Mouse (Mus musculus): ENCODE results near the gene Stpg3.

The Stpg3 gene

DNA sequence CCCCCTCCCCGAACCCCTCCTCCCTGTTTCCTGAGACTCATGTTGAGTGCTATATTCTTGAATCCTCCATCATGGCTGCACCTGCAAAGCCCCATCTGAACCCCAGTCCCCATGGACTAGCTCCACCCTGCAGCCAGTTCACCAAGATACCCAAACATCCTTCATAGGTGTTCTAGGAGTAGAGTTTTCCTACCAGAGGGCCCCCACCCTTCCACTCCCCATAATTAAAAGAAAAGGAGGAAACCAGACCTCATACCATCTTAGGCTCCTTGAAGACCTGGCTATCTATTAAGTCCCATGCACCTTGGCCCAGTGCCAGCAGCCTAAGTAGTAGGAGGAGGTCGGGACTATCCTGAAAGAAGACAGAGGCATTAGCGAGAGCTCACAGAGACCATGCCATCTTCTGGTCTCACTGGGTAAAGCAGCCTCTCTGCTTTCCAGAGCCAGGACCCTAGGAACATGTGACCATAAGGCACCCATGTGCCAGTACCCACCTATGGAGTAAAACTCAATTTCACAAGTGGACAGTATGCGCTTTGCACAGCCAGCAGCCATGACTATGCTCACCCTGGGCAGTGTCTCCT is 10.7 kb downstream of the Stpg3 start:
- DNase-seq = no peak

DNA sequence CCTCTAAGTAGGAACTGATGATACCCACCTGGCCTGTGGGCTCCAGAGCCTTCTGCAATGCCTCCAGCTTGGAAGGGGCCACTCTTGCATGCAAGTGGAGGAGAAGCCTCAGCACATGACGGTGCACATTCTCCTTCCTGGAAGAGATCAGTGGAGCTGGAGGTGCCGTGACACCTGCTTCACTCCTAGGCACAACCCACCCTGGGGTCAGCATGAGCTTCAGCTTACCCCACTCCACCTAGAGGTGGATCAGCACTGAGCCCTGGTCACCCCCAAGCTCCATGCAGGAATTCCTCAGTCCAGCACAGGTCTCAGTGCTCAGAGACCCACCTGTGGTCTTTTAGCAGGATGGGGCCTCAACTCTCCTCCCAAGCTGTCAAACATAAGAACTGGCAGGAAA is 13.8 kb downstream of the Stpg3 start:
- DNase-seq = no peak

GRCm38 (mm10) chr2:25197946-25198345 is 16.5 kb downstream of the Stpg3 start:
- DNase-seq = no peak

GRCm38 (mm10) chr2:25197191-25197590 is 17.2 kb downstream of the Stpg3 start:
- DNase-seq = peak in 1 of 2 experiments; percentile 21

DNA sequence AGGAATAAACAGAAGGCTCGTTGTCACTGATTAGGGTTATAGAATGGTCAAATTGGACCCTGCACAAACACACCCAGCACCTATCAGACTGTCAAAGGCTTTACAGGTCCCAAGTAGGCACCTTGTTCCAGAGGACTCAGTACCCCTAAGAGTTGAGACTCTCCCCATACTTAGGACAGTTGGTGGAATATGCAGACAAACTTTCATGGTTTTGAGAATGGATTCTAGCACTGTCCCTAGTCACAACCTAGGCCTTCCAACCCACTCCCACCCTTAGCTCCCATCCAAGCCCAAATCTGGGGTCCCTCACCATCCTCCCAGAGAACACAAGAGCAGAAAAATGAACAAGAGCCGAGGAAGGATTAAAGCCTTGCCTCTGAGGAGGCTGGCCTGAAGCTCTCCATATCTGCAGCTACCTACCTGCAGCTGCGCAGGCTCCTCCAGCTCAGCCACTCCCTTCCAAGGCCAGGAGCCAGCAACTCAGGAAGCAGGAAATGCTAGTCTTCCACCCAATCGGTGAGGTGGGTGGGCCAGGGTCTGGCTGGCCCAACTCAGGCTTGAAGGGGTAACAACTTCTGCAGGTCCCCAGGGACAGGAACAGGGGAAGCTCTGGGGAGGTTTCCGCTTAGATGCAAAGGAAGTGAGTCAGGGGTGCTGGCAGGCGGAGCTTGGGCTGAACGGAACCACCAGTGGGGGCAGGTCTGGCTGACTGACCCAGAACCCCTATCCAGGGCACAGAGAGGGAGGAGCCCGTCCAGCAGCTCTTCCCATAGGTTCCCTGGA is 18.1 kb downstream of the Stpg3 start, which contains the start of gene Tor4a:
Gene Tor4a (minus strand): TSS at position 715 of the 783 bp plus-strand sequence.
- peak; percentile 78 to 89 for DNase-seq

DNA sequence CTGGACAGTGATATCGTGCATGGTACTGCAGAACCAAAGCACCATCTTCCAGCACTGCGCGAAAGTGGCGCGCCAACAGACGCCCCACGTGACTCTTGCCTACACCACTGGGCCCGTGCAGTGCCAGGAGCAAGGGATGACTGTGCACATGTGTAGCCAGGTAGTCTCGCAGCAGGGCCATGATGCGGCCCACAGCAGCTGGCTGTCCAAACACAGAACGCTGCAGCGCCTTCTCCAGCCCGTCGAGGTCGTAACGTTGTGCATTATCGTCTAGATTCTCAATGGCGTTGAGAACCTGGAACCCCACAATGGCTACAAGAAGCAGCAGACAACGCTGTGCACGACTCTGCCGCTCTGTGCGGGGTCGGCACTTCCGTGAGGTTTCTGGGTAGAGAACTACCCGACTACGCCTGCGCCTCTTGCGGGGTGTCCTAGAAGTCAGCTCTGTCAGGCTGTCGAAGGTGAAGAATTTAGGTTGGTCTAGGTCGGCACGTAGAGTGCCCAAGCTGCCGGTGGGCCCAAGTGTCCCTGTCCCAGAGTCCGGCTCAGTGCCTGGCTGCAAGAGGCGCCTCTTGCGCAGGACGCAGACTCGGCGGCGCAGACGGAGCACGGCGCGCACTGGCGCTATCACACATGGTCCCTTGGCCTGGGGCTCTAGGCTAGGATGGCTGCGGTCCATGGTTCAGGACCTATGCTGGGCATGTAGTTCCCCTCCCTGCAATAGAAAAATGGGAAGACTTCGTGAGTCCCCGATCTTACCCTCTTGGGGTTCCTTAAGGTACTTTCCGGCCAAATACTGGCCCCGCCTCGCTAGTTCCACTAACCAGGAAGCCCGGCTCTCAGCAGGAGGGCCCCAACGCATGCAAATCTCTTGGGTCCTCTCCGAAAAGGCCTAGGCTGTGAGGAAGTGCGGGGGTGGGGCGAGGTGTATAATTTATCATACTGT is 19.0 kb downstream of the Stpg3 start:
- peak; percentile 86 to 89 for DNase-seq

DNA sequence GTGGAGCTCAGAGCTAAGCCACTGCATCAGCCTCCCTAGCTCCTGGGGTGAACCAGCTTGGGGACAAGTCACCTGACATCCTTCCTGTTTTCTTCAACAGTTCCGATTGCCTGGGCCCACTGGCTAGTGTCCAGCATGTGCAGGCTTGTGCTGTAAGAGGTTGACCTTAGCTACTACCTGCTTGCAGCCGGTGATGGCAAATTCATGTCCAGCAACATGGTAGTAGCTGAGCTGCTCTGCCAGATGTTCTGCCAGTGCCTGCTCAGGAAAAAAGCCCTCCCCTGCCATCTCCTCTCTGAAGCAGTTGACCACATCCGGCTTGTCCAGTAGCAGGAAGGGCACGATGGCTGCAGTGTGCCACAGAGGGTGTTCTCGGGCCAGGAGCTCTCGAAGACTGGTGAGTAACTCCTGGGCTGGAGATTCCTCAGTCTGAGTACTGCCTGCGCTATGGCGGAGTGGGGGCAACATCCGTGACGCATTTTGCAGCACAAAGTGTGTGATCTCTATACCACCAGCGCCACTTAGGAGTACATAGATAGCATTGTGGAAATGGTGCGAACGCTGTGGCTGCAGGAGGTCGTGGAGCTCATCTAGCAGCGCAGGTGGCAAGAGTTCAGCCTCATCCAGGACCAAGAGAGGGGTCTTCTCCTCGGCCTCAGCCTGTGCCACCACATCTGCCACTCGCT is 19.8 kb downstream of the Stpg3 start:
- DNase-seq = peak; percentile 43 to 50

- peak in 1 of 2 experiments; percentile 13 for DNase-seq
Observed at GRCm38 (mm10) chr2:25194006-25194405, 20.4 kb downstream of the Stpg3 start.

DNA sequence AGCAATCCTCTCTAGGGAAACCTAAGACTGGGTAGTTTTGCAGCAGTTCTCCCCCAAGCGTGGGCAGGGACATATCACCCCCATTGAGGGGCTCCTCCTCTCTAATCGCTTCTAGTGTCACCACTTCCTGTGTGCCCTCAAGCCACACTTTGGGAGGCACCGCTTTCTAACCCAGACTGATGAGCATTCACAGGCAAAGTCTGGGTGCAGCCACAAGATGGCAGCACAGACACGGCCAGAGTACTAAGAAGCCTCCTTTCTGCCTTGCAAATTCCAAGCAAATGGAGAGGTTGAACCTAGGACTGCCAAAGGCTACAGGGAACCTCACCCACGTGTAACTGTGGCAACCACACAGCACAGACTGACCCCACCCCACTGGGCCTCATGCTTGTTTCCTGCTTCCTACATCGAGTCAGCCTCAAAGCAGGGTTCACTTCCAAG is 21.1 kb downstream of the Stpg3 start:
- DNase-seq = peak; percentile 67 to 78

- no peak for DNase-seq
Observed at GRCm38 (mm10) chr2:25187841-25188240, 26.6 kb downstream of the Stpg3 start.

DNA sequence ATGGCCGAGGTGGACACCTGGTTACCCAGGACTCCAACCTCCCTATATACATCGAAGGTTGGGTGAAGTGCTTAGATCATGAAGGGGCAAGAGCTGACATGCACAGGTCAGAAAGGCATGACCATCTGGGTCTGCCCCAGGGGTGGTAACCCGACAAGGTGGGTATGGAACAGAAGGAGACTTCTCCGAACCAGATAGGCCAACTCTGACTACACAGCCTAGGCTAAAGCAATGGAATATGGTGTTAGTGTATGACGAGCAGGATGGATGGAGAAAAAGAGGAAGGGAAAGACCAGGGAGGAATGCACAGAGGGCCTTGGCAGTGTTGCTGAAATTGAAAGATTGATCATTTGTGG is 27.9 kb downstream of the Stpg3 start:
- DNase-seq = no peak

GRCm38 (mm10) chr2:25185625-25186574 is 28.5 kb downstream of the Stpg3 start:
- DNase-seq = peak; percentile 44 to 67

DNA sequence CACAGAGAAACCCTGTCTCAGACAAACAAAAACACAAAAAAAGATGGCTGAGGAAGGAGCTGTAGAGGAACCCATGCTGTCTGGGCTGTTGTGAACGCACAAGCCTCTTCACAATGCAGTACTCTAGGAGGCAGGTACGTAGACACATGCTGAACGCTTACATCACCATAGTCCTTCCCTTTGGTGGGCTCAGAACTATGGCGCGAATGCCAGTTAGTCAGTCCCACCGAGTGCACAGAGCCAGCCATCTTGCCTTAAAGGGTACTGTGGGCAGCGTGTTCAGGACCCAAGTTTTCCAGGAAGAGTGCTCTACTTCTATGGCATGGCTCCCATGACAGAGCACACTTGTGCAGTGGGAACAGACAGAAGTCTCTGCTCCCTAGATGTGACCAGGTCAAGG is 29.9 kb downstream of the Stpg3 start:
- DNase-seq = no peak

DNA sequence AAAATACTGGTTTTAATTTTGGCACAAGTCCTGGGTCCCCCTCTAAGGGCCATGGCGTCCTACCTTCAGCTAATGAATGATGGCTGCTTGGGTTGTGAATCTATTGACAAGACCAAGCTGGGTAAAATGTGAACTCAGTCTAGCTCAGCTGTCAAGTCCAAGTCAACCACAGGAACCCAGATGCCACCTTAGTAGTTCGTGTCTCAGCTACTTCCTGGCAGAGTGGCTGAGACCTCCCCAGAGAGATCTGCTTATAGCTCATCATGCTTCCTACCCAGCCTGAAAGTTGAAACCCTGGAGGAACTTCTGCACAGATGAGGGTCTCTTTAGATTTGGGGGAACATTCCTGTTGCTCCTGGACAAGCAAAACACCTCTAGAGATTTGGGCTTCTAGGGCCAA is 31.1 kb downstream of the Stpg3 start:
- peak in 1 of 2 experiments; percentile 18 for DNase-seq

- DNase-seq = no peak
Observed at GRCm38 (mm10) chr2:25182664-25183063, 31.8 kb downstream of the Stpg3 start.

GRCm38 (mm10) chr2:25181891-25182397 is 32.5 kb downstream of the Stpg3 start:
- DNase-seq = no peak

DNA sequence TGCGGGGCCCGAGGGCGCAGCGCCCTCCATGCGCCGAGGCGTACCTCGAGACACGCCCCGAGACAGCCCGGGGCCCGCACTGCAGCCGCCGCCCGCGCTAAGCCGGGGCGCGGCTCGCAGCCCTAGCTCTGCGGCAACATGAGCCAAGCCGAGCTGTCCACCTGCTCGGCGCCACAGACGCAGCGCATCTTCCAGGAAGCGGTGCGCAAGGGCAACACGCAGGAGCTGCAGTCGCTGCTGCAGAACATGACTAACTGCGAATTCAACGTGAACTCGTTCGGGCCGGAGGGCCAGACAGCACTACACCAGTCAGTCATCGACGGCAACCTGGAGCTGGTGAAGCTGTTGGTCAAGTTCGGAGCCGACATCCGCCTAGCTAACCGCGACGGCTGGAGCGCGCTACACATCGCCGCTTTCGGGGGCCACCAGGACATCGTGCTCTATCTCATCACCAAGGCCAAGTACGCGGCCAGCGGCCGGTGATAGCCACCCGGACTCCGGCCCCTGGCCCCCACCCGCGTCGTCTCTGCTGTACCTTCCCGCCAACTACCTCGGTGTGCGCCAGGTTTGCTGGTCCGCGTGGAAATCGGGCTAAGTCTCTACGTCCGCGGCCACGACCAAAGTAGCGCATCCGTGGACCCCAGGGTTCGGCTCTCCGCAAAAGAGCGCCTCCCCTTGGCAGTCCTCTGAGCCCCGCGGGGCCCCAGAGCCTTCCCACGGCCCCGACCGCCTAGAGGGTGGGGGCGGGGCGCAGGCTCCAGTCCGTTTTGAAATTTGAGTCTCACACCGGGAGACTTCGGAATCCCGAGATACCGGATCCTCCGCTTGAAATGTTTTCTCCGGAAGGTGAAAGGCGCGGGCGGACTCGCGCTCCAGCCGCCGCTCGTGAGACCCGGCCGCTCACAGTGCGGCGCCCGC is 33.2 kb downstream of the Stpg3 start:
- DNase-seq = peak; percentile 43 to 59

GRCm38 (mm10) chr2:25180478-25180903 is 33.9 kb downstream of the Stpg3 start, which contains the start of gene Nrarp:
TSS of gene Nrarp (plus strand) at chr2:25180758.
- peak; percentile 91 to 93 for DNase-seq

DNA sequence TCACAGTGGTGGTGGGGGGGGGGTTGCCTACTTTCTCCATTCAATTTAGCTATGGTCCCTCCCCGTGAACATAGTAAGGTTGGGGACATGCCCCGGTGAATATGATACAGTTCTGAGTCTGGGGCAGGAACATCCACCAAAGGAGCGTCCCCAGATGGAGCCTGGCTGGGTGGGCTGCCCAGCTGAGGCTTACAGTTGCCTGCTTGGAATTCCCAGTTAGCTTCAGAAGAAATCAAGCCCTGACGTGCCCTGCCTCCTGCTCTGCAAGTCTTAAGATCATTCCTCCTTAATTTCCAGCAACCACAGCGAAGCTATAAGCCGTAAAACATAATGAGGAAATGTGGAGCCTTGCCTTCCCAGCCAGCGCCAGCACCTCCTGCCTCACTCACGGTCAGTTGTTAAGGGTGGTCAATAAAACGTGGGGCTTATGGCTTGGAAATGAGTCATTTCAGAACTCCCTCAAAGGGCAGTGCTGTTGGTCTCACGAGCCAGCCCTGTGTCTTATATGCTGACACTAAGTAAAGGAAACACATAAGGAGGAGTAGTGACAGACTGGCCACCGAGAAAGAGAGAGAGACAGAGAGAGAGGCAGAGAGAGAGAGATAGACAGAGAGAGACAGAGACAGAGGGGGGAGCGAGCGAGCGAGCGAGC is 34.7 kb downstream of the Stpg3 start:
- DNase-seq = no peak

Measured in spleen, adult 18-20 months (tissue).